Mouse (Mus musculus) embryonic facial prominence, embryonic 11.5 days (tissue): ENCODE data around the gene Gm17469. TPM values are rescaled to one million over a fixed set of nuclear protein-coding genes. Genes with fewer than 3 reads are reported as not detected.
"Not testable (repeated sequence)": the region's sequence is repeated elsewhere in the genome, so short reads cannot be mapped to it uniquely, and the experiment has no call there.

ENCODE experiments used
- ATAC-seq: fragments of 200-750 bp; cut with Nextera tagmentation; replicated peaks from 2 replicates; pipeline ENCODE4 v1.8.0; 2017; ENCODE audit warnings: low read depth; ENCODE audit not compliant: insufficient number of reproducible peaks, low FRiP score, low TSS enrichment
- DNase-seq: peaks from one replicate; pipeline ENCODE4 v3.0.0-alpha.2; 2015; ENCODE audit warnings: low spot score
- H3K27ac ChIP-seq: fragments of 300-500 bp; sonication (generic); replicated peaks from 2 replicates; pipeline ENCODE4 v1.5.1; 2014; ENCODE audit warnings: mild to moderate bottlenecking, low read depth, low read length, control low read depth
- H3K27me3 ChIP-seq: fragments of 300-500 bp; sonication (generic); 2 replicates; pipeline ENCODE4 v1.6.1; 2014; ENCODE audit warnings: mild to moderate bottlenecking, low read length, moderate library complexity, mixed read lengths; ENCODE audit not compliant: control insufficient read depth, insufficient read depth
- H3K36me3 ChIP-seq: fragments of 300-500 bp; sonication (generic); replicated peaks from 2 replicates; pipeline ENCODE4 v1.6.1; 2014; ENCODE audit warnings: low read depth, mild to moderate bottlenecking, low read length, moderate library complexity, mixed read lengths; ENCODE audit not compliant: control insufficient read depth, insufficient read depth
- H3K4me1 ChIP-seq: fragments of 300-500 bp; sonication (generic); 2 replicates; pipeline ENCODE4 v1.6.1; 2014; ENCODE audit warnings: low read length, mixed read lengths; ENCODE audit not compliant: control insufficient read depth, insufficient read depth
- H3K4me2 ChIP-seq: fragments of 300-500 bp; sonication (generic); 2 replicates; pipeline ENCODE4 v1.6.1; 2014; ENCODE audit warnings: low read depth, mild to moderate bottlenecking, control low read depth, low read length, moderate library complexity
- H3K4me3 ChIP-seq: fragments of 300-500 bp; sonication (generic); 2 replicates; pipeline ENCODE4 v1.5.1; 2014; ENCODE audit warnings: low read depth, low read length, control low read depth
- H3K9ac ChIP-seq: fragments of 300-500 bp; sonication (generic); replicated peaks from 2 replicates; pipeline ENCODE4 v1.6.1; 2014; ENCODE audit warnings: mild to moderate bottlenecking, control low read depth, low read length
- H3K9me3 ChIP-seq: fragments of 300-500 bp; sonication (generic); replicated peaks from 2 replicates; pipeline ENCODE4 v1.6.1; 2016; ENCODE audit warnings: mild to moderate bottlenecking, low read length, inconsistent platforms, mixed read lengths; ENCODE audit not compliant: control insufficient read depth
- WGBS: fragments of 180-500 bp; shearing (Covaris S2); extraction: QIAGEN DNeasy Blood & Tissue Kit; methylation state at CpG from one replicate; pipeline ENCODE4 v1.1.7; 2014; 5-methylcytosine and 5-hydroxymethylcytosine counted together
- polyA plus RNA-seq: library from polyadenylated mRNA; unstranded; fragments of >200 nt; fragmentation: Nextera tagmentation; extraction: Ambion mirVana; gene quantifications from 2 replicates; pipeline ENCODE4 v1.2.1, GENCODE M21; 2014

The Gm17469 gene
- not detected in 2 replicates for polyA plus RNA-seq

DNA sequence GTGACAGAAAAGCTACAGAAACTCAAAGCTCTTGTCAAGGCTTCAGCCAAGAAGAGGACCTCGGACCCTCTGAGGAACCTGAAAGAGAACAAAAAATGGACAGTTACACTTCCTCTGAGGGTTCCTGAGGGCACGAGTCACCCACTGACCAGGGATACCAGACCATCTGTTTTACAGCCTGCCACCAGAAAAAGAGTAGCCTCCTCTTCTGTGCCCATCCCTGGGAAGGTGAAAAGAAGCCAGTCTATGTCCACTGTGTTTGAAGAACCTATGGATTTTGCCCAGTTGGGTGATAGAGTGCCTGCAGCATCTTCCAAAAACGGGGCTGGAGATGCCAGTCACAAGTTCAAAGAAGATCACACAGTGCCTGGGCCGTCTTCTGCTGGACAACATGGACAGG, at the start of gene Gm17469:
Gm17469 (plus strand) TSS at position 301 of the 400 bp plus-strand sequence.
- not testable (repeated sequence) for H3K27ac ChIP-seq, H3K9ac ChIP-seq, H3K4me1 ChIP-seq, DNase-seq, H3K9me3 ChIP-seq, H3K36me3 ChIP-seq, H3K4me3 ChIP-seq, H3K27me3 ChIP-seq, H3K4me2 ChIP-seq, ATAC-seq
- no CpG with 5 or more reads among the region's 4 CpGs for WGBS

Other genes with a start within 250 kb of the Gm17469 start
- gene Gm17584, start 129.3 kb upstream of the Gm17469 start, polyA plus RNA-seq = not detected in 2 replicates